Mouse (Mus musculus) lung, postnatal 10 days (tissue): ENCODE measurements around the gene Bcas3.

Experiments
- DNase-seq: peaks from one replicate; pipeline ENCODE4 v3.0.0; 2021

Bcas3 gene

DNA sequence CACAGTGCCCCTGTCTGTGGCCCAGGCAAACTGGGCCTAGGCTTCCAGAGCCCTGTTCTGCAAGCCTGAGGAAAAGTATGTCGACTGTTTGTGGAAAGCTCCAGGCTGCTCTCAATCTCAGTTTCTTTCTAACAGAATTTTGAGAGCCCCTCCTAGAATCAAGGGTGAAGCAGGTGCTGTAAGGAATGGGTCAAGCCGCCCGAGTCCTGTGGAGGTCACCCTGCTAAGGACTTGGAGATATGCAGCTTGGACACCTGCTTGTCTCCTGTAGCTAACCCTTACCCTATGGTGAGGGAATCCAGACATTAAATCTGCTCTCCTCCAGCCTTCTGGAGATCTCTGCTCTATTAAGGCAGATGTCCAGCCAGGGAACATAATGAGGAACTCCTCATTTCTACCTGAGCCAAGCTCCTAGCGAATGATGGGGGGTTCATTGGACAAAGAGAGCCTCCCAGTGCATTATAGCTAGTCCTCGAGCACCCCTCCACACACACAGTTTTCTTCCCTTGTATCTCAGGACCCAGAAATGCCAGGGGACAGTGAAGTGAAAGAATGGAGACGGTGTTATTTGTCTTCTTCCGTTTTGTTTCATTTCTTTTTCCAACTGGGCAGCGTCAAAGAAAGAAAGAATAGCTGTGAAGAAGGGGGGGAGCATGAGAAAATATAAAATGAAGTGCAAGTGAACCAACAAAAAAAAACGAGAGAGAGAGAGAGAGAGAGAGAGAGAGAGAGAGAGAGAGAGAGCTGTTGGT is 482.2 kb downstream of the Bcas3 start:
- DNase-seq: no peak

DNA sequence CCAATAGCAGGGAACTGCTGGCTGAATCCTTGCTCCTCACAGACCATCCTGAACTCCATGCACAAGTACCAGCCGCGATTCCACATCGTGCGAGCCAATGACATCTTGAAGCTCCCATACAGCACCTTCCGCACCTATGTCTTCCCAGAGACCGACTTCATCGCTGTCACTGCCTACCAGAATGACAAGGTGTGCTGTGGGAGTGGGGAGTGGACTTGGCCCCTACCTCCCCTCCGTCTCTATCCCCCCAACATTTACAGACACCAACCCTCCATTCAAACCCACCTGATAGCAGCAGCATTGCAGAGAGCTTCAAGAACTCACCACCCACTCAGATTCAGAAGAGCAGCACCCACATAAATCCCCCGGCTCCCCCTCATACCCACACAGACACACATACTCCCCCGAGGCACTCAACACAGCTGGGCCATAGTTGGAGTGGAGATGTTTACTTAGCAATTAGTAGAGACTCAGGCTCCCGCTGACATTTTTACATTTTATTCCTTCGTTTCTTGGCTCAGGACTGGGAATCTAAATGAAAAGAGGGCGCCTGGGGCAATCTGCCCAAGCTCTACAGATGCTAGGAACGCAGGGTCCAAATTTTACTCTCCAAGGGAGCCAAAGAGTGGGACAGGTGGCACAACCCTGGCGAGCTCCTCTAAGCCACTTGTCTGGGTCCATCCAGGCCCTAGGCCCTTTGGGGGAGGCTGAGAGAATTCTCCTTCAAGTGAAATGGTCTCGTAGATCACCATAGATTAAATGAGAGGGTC is 483.0 kb downstream of the Bcas3 start:
- peak; percentile 29 for DNase-seq

DNA sequence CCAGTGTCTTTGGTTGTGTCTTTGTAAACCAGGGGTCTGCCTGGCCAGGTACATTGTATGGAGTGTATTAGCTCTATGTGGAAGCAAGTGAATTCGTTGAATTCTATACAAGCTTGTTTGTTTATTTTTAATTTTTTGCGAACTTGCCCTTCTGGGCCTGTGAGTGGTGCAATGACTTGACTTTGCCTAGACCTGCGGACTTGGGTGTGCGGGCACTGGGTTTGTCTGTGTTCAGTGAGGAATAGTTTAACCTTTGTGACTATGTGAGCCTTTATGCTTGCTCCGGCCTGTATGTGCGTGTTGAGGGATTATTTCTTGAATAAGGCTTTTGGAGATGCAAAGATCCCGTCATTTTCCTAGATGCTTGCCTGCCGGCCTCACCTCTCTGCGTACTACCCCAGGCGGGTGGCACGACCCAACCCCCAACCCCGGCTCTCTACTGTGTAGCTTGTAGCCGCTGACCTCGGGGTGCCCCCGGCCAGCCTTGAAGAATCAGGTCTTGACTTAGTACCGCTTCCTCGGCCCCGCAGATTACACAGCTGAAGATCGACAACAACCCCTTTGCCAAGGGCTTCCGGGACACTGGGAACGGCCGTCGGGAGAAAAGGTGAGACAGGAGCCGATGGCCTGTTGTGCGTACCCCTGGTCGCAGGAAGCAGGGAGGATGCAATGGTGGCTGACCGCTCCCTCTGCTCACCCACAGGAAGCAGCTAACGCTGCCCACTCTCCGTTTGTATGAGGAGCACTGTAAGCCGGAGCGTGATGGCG is 483.7 kb downstream of the Bcas3 start:
- peak; percentile 55 for DNase-seq

DNA sequence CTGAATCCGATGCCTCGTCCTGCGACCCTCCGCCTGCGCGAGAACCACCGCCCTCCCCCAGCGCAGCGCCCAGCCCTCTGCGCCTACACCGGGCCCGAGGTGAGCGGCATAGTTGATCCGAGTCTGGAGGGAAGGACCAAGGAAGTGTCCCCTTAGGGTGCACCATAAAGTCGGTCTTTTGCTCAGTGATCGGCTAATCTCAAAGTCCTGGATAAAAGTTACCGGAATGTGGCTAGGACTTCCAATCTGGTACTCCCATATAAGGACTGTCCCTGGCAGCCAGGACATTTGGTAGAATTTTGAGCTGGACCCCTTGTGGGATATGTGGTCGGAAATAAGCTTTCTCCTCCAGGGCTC is 484.3 kb downstream of the Bcas3 start:
- no peak for DNase-seq

DNA sequence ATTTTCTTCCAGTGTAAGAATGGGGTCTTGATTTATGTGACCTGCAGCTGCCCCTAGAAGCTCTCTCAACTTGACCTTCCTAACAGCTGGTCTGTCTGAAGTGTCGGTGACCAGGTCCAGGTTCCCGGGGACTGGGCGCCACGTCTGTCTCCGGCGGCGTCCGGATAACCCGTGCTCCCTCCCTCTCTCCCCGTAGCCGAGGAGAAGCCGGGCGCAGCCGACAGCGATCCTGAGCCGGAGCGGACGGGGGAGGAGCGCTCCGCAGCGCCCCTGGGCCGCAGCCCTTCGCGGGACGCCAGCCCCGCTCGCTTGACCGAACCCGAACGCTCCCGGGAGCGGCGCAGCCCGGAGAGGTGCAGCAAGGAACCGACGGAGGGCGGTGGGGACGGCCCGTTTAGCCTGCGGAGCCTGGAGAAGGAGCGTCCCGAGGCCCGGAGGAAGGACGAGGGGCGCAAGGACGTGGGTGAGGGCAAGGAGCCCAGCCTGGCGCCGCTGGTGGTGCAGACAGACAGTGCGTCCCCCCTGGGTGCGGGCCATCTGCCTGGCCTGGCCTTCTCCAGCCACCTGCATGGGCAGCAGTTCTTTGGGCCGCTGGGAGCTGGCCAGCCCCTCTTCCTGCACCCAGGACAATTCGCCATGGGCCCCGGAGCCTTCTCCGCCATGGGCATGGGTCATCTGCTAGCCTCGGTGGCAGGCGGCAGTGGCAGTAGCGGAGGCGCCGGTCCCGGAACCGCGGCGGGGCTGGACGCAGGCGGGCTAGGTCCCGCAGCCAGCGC is 484.9 kb downstream of the Bcas3 start:
- DNase-seq: peak; percentile 51

DNA sequence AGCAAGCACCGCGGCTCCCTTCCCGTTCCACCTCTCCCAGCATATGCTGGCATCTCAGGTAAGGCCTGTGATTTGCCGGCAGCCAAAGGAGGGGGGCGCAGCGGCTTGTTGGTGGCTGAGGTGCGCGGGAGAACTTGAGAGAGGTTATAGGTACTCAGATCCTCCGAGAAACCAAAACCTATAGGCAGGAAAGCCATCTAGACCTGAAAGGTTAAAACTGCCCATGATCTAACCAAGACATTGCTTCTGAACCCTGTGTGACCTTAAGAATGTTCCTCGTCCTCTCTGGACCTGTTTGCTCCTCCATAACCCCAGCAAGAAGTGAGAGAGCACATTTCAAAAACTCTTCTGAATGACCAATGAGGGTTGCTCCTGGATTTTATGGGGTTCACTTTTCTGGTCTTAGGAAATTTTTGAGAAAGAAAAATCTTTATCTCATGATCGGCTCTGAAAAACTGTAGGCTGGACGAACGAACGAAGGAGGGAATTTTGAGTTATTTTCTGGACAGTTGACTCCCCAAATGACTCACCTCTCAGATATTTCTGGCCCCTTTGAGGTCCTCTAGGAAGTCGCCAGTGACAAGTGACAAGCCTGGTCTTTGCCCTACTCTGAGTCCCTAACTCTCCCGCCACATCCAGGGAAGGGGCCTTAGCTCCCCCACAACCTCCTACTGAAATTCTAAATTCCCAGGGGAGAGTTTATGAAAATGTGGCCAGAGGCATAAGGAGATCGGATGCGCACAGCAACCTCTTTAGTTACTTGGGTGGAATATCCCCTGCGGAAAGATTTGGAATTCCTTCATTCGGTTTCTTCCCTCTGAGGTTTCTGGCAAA is 485.7 kb downstream of the Bcas3 start:
- peak; percentile 28 for DNase-seq

DNA sequence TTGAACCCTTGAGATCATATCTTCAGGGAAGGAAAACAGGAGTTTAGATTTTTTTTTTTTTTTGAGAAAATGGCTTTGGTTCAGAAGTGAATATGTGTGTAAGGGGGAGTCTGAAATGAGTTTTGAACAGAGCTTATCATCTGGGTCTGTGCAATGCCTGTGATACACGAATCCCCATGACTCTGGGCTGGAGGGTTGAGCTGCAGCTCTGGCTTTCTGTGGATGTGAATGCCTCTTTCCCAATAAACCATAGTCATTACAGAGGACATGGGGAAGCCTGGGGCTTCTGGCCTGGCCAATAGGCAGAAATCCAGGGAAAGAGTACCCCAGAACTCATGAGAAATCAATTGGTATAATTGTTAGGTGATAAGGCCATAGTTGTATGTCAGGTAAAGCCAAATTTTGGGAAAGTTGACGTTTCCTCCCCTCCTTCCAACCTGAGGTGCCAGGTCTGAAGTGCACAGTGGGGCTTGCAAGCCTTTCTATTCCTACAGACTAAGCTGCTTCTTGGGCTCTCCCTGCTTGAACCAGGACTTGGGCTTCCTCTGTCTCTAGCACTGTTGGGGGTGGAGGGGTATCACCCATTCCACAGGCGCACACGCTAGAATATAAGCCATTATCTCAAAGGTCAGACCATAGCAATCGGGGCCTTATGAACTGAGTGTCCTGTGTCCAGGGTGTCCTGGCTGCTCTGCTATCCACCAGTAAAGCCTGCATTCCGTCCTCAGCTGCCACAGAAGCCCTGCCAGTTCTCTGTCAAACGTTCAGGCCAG is 486.5 kb downstream of the Bcas3 start:
- DNase-seq: peak; percentile 48

DNA sequence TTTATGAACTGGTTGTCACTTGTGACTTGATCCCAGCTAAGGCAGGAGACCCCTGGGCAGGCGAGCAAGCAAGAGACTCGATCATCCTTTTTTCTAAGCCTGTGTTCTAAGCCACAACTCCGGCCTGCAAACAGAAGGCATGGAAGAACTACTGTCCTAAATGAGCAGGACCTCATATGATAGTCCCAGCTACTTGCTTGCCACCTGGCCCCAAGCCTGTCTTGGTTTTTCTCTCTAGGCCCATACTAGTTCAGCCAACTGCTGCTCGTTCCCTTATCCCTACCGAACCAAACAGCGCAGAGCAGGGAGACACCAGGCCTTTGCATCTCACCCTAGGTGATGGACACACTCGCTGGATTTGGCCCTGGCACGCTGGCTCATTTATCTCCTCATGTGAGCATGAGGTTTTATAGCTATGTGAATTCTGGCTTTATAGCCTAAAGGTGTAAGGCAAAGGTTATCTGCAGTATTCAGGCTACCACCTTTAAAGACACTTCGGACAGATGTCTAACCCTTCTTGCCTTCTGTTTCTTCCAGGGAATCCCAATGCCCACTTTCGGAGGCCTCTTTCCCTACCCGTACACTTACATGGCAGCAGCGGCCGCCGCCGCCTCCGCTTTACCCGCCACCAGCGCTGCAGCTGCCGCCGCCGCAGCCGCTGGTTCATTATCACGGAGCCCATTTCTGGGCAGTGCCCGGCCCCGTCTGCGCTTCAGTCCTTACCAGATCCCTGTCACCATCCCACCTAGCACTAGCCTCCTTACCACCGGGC is 487.2 kb downstream of the Bcas3 start:
- DNase-seq: peak; percentile 35

DNA sequence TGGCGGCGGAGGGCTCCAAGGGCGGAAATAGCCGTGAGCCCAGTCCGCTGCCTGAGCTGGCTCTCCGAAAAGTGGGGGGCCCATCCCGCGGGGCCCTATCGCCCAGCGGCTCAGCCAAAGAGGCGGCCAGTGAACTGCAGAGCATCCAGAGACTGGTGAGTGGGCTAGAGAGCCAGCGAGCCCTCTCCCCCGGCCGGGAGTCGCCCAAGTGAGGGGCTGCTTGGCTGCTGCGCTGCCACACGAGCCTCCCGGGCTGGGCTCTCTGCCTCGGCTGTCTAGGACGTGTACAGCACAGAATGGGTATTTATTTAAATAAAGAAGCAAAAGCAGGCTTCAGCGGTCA is 487.8 kb downstream of the Bcas3 start:
- DNase-seq: peak; percentile 30

DNA sequence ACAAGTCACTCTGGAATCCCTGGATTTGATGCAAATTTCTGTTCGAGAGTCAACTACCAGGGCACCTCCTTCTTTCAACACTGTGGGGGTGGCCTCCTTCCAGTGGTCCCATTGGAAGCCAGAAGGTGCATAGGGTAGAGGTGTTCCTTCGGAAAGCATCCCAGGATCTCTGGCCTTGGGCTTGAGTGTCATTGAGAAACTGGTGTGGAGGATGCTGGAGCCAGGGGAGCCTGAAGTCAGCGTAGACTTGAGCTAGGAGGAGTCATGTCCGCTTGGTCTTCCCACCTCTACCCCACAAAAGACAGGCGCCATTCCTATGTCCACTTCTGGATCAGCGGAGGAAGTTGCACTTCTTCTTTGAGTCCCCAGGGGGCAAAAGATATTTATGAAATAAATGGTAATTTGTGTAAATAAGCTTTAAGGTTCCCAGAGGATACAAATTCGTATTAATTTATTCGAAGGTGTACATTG is 488.3 kb downstream of the Bcas3 start:
- peak; percentile 61 for DNase-seq

DNA sequence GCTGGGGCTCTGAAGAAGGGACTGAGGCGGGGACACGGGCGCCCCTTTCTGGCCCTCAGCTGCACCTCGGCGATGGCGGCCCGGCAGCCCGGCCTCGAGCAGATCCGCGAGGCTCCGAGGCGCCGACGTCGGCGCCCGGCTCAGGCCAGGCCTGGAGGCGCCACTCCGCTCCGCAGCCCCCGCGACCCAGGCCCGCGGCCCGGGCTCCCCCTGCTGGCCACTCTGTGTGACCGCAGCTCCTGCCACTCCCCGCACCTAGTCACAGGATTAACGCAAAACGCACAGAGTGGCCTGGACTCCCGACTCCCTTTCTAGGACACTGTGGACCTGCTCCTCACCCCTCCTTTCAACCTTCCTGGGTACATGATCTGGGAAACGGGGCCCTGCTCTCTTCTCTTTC is 489.0 kb downstream of the Bcas3 start:
- peak; percentile 81 for DNase-seq

DNA sequence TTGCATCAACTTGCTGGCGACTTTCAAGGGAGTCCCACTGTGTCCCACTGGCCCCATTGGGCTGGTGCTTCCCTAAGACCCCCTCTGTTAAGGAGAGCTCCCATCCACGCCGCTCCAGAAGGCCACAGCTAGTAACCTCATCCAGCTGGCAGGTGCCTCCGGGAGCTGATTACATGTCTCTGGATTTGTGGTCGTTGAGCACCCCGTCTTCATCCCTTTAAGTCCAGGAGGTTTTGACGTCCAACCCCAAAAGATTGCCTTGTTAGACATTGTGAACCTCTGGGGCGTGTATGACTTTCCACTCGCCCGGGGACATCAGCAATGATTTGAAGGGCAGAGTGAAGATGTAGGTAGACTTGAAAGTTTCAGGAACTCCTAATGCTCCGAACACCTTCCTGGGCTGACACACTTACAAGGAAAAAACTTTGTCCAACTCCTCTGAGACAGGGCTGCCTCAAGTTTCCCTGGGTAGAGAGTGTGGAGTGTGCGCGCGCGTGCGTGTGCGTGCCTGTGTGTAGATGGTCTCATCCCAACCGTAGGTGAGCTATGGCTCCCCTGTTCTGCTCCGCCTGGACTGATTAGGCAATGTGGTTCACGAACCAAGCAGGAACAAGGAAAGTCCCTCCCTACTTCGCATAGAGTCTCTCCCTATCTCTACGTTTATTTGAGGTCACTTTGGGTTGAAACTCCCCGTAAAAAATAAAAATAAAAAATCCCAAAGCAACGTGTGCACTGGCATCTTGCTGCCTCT is 489.8 kb downstream of the Bcas3 start:
- peak; percentile 30 for DNase-seq

DNA sequence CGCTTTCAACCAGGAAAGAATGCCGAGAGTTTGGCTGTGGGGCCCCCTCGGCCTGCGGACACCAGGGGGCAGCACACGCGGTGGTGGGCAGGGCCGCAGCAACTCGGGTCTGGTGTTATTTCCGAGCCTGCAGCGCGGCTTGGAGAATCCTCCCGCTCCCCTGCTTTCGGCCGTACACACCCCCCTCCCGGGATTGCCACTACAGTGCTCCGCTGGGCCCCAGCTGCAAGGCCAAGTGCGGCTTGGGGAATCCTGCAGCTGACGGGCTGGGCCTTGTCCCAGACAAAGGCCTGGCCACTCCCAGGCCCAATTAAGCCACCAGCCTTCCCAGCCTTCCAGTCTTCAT is 490.4 kb downstream of the Bcas3 start:
- peak; percentile 93 for DNase-seq

DNA sequence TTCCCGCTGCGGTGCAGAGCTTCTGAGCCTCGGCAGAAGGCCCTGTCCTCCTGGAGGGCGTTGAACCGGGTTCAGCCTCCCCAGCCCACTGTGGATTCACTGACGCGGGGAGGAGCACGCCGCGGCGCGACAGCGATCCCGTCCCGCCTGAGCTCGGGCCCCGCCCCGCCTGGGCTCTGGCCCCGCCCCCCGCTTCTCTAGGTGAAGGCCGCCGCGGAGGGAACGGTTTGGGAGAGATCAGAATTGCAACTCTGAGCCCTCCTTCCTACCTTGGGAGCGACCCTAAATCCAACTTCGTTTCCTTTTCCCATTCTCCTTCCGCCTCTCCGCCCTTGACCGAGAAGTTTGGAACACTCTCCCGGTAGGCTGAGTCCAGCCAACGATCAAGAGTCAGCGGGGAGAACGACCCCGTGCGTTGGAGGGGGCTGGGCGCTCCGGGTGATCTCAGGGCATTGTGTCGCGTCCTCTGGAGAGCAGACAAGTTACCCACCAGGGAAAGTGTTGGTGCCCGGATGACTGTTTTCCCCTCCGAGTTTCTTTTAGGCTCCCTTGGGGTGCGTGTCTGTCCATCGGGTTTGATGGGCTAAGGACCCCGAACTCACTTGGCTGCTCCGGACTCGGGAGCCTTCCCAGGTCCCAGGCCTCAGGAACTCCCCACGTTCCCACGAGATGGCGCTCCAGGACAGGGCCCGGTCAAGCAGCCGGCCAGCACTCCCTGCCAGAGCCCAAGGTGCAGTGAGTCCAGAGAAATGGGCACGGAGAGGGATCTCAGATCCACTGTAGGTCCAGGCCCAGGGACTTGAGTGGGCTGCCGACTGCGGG is 491.4 kb downstream of the Bcas3 start:
- DNase-seq: peak; percentile 96

DNA sequence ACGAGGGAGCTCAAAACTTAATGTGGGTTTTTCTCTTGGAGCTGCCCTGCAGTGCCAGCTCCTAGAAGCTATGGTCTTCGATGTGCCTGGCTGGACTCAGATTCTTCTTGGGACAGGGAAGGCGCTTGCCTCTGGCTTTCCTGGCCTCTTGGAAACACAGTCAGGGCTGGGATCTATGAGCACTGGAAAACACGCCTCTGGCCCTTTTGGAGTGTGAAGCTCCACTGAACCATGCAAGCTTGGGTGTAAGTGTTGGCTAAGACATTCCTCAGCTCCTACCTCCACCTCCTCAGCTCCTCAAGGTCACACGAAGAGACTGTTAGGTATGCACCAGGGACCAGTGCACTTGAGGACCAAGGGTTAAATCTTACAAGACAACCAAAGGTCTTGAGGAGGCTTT is 492.0 kb downstream of the Bcas3 start:
- DNase-seq: no peak

DNA sequence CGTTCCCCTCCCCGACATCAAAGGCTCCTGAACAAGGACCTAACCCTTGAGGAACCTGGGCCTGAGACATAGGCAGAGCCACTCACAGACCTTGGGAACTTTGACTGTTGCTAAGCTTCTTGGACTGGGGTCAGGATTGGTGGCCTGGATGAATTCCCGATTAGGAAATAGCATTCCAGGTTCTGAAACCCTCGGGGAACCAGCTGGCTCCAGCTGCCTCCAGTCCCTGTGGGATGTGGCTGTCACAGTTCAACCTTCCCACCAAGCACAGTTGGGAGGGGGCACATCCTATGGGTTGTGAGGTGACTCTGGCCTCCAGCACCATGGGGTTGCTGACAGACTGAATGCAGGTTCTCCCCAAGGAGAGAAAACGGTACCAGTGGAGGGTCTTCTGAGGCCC is 493.0 kb downstream of the Bcas3 start:
- DNase-seq: peak; percentile 91

DNA sequence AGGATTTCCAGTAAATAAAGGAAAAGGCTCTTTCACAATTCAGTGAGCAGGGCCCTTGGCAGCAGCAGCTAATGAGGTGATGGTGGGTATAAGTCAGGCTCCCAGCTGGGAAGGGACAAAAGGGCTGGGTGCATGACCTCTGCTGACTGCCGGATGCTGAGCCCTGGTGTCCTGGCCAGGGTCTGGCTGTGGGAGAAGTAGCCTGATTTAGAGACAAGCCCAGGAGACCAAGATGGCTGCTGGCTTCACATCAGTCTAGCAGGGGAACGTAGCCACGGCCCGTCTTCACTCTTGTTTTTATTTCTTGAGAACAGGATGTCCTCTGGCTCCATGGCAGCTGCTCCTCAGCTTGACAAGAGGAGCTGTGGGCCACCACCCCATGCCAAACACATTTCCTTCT is 493.5 kb downstream of the Bcas3 start:
- peak; percentile 91 for DNase-seq

DNA sequence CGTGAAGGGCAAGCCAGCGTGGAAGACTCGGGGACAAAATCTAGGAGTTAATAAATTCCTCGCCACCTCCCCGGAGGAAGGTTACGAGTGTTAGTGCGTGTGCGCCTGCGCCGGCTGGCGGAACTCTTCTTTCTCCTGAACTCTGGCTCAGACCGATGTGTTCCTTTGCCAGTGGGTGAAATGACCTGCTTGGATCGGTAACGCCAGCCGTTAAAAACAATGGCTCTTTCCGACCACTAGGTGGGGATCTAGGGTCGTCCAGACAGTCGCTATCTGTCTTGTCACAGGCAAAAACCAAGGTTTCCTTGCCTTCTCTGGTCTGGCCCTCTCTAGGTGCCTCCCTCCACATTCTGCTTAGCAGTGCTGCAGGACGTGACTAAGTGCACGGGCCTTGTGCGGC is 496.1 kb downstream of the Bcas3 start:
- peak; percentile 88 for DNase-seq

DNA sequence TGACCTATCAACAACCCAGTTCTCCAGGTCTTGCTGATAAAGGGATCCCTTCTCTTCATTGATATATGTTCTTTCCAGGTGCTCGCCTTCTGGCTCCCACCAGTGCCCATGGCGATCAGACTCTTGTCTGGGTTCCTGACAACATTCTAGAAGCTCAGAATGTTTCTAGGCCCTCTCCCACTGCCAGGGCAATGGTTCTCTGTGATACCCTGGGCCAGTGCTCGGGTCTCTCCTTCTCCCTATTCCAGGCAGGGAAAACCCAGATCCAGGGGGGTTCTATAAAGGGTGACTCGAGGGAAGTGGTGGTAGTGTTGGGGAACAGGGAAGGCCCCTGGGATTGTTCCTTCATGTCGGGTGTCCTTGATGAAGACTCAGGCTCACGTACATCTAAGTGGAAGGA is 497.3 kb downstream of the Bcas3 start, which contains the start of gene Gm11444:
Gene Gm11444, minus strand, starts transcription at position 101 of the 400 bp plus-strand sequence.
- peak; percentile 3 for DNase-seq
